Mouse (Mus musculus): ENCODE data around the gene Tepp.

The Tepp gene

DNA sequence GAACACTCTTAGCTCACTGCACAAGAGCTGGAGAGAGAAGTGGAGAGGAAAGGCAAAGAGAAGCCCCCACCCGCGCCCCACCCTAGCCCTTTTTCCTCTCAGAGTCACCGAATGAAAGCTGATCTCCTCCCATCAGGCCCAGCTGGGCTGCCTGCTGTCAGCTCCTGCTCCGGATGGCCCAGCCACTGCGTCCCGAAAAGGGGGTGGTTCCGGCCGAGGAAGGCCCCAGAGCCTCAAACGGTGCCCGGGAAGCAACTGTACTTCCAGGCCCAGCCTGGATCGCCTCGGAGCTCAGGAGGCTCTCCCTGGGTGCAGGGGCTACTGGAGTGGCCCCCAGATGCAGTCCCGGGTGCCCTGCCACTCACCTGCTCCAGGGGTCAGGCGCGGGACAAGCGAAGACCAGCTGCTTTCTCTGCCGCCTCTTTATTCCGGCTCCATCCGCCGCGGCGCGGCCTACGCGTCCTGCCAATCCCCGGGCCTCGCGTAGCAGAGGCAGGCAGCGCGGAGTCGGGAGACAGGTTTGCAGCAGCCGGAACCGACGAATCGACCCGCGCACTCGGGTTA, 20.9 kb downstream of the Tepp start:
- peak; percentile 34 to 38 for DNase-seq (ENCODE audit: low spot score in 2 of 2)

DNA sequence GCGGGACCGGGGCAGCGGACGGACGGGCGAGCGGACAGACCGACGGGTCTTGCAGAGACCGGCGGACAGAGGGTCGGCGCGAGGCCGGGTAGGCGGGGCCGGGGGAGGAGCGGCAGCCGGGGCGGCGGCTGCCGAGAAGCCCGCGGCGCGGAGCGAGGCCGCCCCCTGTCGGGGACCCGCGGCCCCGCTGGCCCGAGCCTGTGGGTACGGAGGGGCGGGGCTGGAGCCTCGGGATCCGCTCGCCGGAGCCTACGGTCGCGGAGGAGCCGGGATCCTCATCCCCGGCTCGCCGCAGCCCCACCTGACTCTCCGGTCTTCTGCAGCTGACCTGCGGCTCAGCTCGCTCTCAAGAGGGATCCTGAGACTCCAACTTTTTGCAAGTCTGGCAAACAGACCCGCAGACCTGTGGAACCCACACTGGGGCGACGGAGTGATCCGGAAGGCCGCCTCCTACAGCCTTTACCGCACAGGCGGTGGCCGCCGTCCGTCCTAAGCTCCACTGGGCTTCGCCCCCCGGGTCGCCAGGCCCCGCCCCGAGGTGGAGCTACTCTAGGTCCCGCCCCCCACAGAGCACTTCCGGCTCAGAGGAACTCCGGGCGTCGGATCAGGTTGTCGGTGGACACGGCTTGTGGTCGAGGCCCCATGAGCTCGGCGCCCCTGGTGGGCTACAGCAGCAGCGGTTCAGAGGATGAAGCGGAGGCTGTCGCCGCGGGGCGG, 21.5 kb downstream of the Tepp start, which contains the start of the genes Zfp319 and Usb1:
TSS of gene Zfp319 (minus strand) at position 231 of the 717 bp plus-strand sequence.
TSS of gene Usb1 (plus strand) at position 565 of the 717 bp plus-strand sequence.
- DNase-seq (ENCODE audit: low spot score in 2 of 2): peak; percentile 83 to 88

DNA sequence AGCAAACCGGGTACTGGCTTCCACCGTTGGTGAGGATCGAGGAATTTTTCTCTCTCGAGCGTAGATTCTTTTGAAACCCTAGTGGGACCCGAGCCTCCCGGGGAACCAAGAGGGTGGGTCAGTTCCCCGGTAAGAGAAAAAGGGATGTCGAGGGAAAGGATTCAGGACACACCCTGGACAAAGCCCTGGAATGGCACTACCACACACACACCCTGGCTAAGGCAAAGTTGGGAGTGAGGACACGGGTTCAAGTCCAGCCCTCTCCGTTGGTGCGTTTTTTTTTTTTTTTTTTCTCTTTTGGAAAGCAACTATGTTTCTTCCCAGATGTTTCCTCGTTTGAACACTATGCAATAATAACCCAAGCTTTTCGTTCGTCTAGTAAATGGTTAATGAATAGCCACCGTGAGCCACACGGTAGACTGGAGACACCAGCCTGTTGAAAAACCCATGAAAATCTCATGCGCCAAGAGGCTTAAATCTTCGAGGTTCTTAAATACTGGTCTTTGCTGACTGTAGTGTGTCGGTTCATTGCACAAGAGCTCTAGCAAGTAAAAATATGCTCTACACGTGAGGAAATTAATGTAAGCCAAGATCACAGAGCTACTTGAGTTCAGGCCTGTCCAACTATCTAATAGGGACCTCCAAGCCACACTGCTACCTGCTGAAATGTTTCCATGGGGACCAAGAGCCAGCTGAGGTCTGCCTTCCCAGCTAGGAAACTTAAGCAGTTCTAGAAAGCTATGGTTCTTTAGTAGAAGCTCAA, 22.3 kb downstream of the Tepp start:
- DNase-seq (ENCODE audit: low spot score in 2 of 2): no peak

DNA sequence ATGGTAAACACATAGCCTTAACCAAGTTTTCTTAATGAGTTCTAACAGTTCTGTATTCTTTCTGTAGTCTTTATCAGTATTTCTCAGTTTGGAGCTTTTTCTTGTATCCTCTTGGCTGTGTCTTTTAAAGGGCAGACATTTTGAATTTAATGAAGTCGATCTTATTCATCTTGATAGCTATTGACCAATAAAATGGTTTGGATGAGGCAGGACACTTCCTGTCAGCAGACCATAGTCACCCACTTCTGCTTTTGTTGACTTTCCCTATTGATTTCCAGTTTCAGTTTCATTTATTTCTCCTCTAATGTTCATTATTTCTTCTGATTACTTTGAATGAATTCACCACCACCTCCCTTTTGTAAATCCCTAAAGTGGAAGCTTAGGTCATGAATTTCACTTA, 25.3 kb downstream of the Tepp start:
- DNase-seq (ENCODE audit: low spot score in 2 of 2): no peak

DNA sequence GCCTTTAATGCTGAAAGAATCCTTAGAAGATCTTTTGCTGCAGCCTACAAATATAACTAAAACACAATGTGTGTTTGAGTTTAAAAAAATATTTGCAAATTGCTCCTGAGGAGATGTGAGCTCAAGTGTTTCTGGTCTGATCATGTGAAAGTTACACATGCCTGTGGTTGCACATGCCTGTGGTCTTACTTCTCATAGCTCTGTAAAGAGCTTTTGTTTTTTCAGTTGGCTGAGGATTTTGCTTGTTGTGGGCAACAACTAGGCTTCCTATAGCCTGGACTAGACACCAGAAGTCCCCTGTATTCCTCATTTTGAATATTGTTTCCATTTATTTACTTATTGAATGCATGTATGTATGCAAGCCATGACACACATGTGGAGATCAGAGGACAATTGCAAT, 26.0 kb downstream of the Tepp start:
- no peak for DNase-seq (ENCODE audit: low spot score in 2 of 2)

DNA sequence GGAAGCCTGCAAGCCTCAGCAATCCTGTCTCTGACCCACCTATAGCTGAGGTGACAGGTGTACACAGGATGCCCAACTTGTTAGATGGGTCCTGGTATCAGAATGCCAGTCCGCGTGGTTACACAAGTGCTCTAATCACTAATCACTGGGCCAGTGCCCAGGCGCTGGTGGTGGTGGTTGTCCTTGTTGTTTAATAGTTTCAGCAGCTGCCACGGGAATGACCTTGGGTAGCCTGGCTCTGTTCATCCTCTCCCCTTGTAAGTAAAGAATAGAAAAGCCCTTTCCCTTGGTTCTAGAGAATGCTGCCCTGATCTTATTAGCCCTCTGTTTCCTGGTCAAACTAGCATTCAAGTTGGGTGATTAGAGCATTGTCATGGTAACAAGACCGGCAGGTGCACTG, 31.4 kb downstream of the Tepp start:
- DNase-seq (ENCODE audit: low spot score in 2 of 2): no peak

DNA sequence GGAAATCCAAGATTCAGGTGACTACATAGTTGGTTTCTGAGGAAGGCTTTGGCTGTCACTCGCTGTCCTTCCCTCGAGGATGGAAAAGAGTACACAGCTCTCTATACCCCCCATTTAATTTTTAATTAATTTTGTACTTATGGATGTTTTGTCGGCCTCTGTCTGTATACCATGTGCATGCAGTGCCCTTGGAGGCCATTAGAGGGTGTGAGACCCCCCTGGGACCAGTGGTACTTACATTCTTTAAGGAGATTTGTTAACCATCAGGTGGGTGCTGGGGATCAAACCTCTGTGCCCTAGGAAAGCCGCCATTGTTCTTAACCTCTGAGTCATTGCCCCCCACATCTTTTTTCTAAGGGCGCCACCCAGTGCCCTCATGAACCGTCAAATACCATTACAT, 34.3 kb downstream of the Tepp start:
- DNase-seq (ENCODE audit: low spot score in 2 of 2): no peak

DNA sequence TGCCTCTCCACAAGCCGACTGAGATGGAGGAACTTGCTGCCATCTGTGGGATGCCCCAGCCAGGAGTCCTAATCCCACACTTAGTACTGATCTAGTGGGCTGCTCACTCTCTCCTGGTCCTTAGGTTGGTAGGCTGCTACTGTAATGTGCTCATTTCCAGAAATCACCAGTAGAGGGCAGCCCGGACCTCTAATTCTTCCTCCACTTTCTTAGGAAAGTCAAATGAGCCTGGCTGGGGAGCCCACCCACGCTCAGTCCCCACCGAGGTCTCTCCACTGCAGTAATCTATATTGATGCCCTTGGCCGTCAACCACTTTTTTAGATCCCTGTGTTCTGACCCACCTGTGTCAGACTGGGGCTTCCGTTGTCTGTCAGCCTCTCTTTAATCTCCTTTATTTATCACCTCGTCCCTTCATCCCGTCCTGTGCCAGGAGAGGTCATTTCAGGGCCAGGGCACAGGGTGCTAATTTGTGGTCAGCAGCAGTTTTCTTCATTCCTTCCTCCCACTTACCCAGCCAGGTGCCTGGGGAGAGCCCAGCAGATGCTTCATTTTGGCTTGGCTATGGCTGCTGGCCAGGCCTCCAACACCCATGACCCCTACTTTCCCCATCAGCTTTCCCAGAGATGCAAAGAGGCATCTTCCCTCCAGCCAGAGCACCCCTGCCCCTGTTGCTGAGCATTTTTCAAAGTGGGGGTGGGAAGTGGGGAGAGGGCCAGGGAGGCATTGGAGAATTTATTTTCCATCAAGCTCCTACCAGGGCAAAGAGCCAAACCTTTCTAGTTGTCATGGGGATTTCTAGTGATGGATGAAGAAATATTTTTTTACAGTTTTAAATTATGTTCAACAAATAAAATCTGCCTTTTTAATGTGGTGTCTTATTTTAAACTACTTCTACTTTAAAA, 36.5 kb downstream of the Tepp start:
- DNase-seq (ENCODE audit: low spot score in 2 of 2): peak; percentile 78 to 84

DNA sequence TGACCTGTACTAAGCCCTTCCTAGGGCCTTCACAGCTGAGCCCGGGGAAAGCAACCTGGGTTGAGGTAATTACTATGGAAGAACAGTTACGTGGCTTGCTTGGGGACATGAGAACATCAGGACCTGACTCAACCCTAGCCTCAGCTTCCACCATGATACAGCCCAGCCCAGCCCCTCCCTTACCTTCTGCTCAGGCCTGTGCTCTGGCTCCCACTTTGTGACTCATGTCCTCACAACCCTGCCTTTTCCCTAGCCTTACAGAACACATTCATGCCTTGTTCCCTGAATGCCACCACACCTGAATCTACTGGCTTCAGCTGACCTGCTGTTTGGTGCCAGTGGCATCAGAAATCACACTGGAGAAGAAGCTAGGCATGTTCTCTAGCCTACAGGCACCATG, 38.0 kb downstream of the Tepp start:
- no peak for DNase-seq (ENCODE audit: low spot score in 2 of 2)

DNA sequence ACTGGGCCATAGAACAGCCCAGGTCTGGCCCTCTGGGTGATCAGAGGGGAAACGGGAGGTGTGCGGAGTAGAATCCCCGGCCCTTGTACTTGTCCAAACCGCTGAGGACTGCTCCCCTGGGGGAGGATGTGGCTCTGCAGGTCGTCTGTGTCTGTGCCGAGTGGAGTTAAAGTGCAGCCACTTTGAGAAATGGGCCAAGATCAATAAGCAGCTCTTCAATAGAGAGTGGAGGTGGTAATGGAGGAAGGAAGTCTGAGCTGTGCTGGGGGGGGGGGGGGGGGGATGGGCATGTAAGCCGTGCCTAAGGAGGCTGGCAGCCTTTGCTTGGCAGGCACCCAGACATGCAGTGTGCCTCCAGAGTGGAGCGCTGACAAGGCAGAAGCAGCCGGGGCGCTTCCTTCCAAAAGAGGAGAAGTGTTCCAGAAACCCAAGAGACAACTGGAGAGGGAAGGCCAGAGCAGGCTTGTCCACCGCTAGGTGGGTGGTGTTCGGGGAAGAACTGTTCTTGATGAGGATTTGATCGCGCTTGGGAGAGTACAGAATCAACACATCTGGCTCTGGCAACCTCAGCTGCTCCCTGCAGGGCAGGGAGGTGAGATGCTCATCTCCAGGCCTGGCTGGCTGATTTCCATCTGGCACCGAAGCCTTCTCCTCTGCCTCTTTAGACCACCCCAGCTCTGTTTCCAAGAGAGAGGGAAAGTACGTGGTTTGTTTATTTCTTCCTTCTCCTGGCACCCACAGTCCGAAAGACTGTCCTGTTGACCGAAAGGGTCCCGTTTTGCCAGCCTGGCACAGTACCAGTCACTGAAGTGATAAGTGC, 38.7 kb downstream of the Tepp start:
- DNase-seq (ENCODE audit: low spot score in 2 of 2): peak; percentile 66

DNA sequence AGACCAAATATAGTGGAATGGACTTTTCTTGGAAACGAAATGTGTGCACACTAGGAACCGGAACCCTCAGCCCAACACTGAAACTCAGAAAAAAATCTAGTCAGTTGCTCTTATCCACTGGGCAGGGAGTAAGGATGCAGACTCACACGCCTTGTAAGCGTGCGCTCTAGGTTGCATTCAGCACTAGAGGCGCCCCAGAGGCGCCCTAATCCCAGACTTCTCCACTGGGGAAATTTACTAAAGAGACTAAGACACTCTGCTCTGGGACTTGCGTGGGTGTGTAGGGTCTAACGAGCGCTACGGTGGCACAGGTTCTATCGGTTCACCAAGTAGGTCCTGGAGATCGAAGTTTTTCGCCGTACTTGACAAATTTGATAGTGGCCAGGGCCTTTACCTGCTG, 41.1 kb downstream of the Tepp start:
- DNase-seq (ENCODE audit: low spot score in 2 of 2): no peak

DNA sequence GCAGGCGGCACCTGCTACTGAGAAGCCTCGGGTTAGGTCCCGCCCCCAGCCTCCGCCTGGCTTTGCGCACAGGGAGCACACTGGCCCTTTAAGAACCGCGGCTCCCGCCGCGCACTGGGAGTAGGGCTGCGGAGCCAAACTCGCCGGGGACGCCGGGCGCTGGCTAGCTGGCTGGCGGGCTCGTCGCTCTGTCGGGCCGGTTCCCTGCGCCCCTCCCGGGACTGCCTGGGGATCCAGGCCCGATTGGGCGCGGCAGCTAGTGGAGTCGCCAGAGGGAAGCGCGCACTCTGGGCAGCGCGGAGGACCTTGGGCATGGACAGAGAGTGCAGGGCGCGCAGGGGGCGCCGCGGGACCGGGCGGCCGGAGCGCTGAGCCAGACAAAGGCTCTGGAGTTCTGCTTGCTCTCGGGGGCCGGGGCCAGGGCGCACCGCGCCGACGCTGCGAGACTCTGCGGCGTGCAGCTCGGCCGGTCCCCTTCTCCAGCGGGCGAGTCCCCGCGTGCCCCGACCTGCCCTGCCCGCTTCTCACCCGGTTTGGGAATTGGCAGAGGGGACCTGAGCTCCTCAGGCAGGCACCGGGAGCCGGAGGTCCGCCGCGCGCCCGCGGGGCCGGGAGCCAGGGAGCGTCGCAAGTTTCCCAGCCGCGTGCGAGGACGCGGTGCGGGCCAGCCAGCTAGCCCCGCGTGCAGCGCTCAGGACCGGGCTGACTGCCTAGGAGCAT, 41.9 kb downstream of the Tepp start, which contains the start of gene Mmp15:
TSS of gene Mmp15 (plus strand) at position 118 of the 720 bp plus-strand sequence.
- DNase-seq (ENCODE audit: low spot score in 2 of 2): peak in 1 of 2 experiments; percentile 54

DNA sequence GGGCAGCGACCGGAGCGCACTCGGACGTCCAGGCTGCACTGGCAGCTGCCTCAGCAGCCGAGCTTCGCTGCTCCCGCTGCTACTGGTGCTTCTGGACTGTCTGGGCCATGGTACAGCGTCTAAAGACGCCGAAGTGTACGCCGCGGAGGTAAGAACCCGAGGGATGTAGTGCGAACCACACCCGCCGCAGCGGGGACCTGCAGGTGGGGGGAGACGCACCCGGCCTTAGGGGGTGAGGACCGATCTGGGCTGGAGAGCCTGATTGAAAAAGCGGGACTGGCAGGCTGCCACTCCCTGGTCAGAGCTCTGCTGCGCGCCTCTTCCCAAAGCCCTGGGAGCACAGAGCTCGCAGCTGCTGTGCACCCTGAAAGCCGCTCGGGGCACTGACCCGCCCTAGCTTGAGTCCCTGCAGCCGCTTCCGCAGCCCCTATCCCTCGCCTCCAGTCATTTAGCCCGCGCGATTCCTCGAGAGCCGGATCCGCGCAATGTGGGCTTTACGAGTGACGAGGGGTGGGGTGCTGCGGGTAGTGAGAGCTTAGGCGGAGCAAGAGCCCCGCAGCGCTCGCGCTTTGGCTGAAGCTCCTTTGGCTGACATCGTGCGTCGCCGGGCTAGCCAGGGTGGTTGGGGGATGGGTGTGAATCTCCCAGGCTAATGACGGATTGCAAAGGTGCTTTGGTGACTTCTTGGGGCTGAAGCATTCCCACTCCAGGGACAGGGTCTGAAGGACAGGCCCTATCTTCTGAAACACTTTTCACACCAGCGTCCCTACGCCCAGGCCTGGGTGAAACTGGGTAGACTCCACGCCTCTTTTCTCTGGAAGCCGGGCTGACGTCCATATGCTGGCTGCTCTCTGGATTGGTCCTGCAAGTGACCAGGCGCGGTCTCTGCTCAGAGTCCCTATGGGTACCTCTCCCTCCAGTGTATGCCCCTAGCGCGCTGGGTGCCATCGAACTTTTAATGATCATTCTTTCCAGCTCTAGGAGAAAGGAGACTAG, 42.8 kb downstream of the Tepp start:
- DNase-seq (ENCODE audit: low spot score in 2 of 2): no peak

DNA sequence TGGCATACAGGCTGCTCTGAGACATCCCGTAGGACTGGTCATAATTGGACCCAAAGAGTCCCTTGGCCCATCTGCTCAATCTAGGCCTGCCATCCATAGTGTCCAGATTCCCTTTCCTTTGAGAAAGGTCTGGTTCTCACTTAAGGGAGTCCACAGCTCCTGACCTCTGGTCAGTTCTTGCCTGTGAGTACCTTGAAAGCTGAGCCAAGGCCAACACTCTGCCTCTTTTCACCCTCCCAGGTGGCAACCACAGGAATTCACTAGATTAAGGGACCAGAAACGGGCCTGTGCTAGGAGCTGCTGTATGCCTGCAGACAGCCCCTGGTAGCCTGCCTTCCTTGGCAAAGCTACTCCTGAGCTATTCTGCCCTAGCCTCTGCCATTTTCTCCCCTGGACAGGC, 44.2 kb downstream of the Tepp start:
- DNase-seq (ENCODE audit: low spot score in 2 of 2): no peak

DNA sequence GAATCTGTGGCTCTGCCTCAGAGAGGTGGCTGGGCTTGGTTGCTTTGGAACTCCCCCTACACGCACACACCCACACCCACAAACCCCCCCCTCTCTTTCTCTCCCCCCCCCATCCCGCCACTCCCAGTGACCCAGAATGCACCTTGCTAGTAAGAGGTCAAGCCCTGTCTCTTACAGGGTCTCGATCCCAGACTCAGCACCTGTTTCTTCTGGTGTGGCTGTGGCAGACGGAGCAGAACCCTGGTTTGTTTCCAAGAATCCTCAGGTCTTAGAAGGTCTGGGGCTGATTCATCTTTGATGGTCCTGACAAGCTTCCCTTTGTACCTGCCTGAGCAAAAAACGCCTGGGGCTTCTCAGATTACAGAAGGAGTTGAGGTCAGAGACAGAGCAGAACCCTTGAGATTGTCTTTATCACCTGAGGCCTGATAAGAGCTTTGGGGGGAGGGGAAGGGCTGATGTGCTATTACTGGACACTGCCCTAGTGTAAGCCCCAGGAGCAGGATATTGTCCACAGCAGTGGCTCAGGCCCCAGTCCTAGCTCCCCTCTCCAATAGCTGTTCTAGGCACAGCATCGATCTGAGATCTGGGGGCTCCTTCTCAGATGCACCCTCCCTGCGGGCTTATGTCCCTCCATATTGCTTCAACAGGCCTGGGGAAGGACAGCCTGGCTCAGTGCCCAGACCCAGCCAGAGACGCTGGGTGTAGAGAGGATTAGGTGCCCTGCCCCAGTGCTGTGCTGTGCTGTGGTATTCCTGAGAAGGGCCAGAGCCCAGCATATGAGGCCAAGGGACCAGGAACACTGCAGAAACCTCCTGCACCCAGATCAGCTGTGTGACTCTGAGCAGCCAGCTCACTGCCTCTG, 48.4 kb downstream of the Tepp start:
- DNase-seq (ENCODE audit: low spot score in 2 of 2): no peak

DNA sequence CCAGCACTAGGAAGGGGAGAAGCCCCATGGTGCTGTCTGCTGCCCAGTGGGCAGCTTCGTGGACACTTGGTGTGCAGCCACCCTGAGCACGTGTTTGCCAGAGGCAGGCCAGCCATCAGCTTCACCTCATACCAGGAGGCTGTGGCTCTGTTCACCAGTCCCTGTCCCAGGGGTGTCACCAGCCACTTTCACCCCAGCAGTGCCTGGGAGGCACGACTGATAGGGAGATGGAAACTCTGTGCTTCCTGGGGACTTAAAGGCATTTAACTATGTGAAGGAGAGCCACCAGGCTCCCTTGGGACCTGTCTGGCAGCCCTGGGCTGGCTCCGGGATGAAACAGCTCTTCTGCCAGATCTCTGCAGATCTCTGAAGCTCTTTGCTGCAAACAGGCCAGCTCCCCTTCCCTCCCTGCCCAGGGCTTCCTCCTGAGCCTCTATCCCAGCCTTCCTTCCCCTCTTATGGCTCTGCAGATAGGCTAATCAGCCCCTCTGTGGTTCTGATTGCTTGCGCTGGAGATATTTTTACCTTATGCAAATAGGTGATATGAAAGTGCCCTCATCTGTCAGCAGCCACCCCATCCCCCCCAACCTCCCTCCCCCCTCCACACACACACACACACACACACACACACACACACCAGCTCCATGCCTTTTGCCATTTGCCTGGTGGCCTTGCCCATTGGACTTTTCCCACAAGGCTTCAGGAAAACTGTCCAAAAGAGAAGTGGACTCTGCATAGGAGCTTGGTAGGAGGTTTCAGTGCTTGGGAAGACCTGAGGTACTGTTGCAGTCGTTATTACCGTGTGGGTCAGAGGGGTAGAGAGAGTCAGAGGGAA, 50.0 kb downstream of the Tepp start:
- DNase-seq (ENCODE audit: low spot score in 2 of 2): no peak

DNA sequence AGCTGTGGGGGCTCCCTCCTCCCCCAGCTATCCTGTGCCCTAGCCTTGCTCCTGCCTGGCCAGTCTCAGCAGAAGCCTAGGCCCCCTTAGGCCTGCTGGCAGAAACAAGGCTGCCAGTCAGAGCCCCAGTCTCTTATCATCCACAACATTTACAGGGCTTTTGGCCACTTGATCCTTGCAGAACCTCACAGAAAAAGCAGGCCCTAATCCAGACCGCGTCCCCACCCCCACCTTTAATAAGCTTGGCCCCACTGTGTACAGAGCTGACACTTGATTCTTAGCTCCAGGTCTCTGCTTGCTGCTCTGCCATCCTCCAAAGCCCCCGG, 50.6 kb downstream of the Tepp start:
- no peak for DNase-seq (ENCODE audit: low spot score in 2 of 2)
